16 mouse cellular contexts compared by ENCODE assay signal in genomic region chr4:72144541-72144940, GRCm38 (mm10). TPM values are rescaled to one million over a fixed set of nuclear protein-coding genes. Genes with fewer than 3 reads are reported as not detected.
A peak's percentile ranks its signal among the peaks of the same experiment; 100 is the strongest.
DNase-seq lines count a peak whose midpoint lies in the region; ATAC-seq and TF ChIP-seq lines count a peak whose summit lies in the region.
"Had no signal": no experiment of that assay in that cellular context is flagged by ENCODE, and none has a peak within 500 bp of the region (broad histone marks: within the 10 kb centered on the region; RNA-seq: fewer than 3 reads in every experiment).

No protein-coding gene starts in this region.

- WGBS in lung, postnatal 0 days = 80% methylated on average over 2 of the region's 2 CpGs
- 67% methylated on average over 2 of the region's 2 CpGs for WGBS in lung, adult 2 months
- 72% methylated on average over 2 of the region's 2 CpGs for WGBS in kidney, embryonic 16.5 days

- no peaks in the 10 kb centered on the region for H3K9me3 ChIP-seq in lung, postnatal 0 days (ENCODE audit: low read length)
- H3K9me3 ChIP-seq in kidney, embryonic 16.5 days (ENCODE audit: low read length) = no peaks in the 10 kb centered on the region
- H3K9me3 ChIP-seq: forebrain, embryonic 13.5 days; heart, embryonic 15.5 days; limb, embryonic 10.5 days; megakaryocyte, embryonic 14.5 days; neural tube, embryonic 13.5 days had no signal

- peak; percentile 56 for ATAC-seq in frontal cortex, adult (ENCODE audit: low TSS enrichment)
- no peak for ATAC-seq in lung, postnatal 0 days
- ATAC-seq in kidney, embryonic 16.5 days (ENCODE audit: low FRiP score, low TSS enrichment) = no peak
- ATAC-seq: CD4-positive, CD25-positive, alpha-beta regulatory T cell, adult 4 months; forebrain, embryonic 13.5 days had no signal

- H3K9ac ChIP-seq in lung, postnatal 0 days (replicated peaks; ENCODE audit: low read depth) = no peak overlapping the region
- H3K9ac ChIP-seq in kidney, embryonic 16.5 days (replicated peaks; ENCODE audit: low read length) = no peak overlapping the region
- H3K9ac ChIP-seq: forebrain, embryonic 13.5 days; heart, embryonic 15.5 days; liver, embryonic 14.5 days; neural tube, embryonic 13.5 days had no signal

- no peak for TF ChIP-seq CTCF in lung, postnatal 0 days (IDR thresholded peaks at IDR 0.05)
- no peak for TF ChIP-seq CTCF in lung, adult 2 months (IDR thresholded peaks at IDR 0.05; ENCODE audit: insufficient read depth, low read length)

- H3K27me3 ChIP-seq in lung, postnatal 0 days (replicated peaks; ENCODE audit: insufficient read depth, low read length) = no peaks in the 10 kb centered on the region
- no peaks in the 10 kb centered on the region for H3K27me3 ChIP-seq in kidney, embryonic 16.5 days (ENCODE audit: insufficient read depth, low read length)
- H3K27me3 ChIP-seq: forebrain, embryonic 13.5 days; megakaryocyte, embryonic 14.5 days; neural tube, embryonic 13.5 days had no signal

- TF ChIP-seq EP300 in lung, postnatal 0 days (IDR thresholded peaks at IDR 0.05) = no peak

- no peak overlapping the region for H3K4me3 ChIP-seq in lung, postnatal 0 days (ENCODE audit: low read depth, low read length)
- no peak overlapping the region for H3K4me3 ChIP-seq in lung, adult 2 months (replicated peaks; ENCODE audit: extremely low read depth, low read depth, low read length)
- H3K4me3 ChIP-seq in kidney, embryonic 16.5 days (ENCODE audit: low read length) = no peak overlapping the region
- H3K4me3 ChIP-seq: forebrain, embryonic 13.5 days; heart, embryonic 15.5 days; limb, embryonic 10.5 days; megakaryocyte, embryonic 14.5 days; neural tube, embryonic 13.5 days had no signal

- H3K27ac ChIP-seq in lung, postnatal 0 days (ENCODE audit: low read length) = no peak overlapping the region
- no peak overlapping the region for H3K27ac ChIP-seq in kidney, embryonic 16.5 days (ENCODE audit: low read length)
- H3K27ac ChIP-seq: forebrain, embryonic 13.5 days; heart, embryonic 15.5 days; limb, embryonic 10.5 days; liver, embryonic 14.5 days; neural tube, embryonic 13.5 days had no signal

- H3K4me2 ChIP-seq in lung, postnatal 0 days (replicated peaks; ENCODE audit: low read depth, low read length) = no peak overlapping the region
- H3K4me2 ChIP-seq in kidney, embryonic 16.5 days (replicated peaks; ENCODE audit: low read depth, low read length) = no peak overlapping the region
- H3K4me2 ChIP-seq: forebrain, embryonic 13.5 days; heart, embryonic 15.5 days; neural tube, embryonic 13.5 days had no signal

- DNase-seq in frontal cortex, postnatal 10 days (ENCODE audit: low spot score in 2 of 2) = no peak
- peak; percentile 8 for DNase-seq in lung, postnatal 0 days (ENCODE audit: low spot score)
- no peak for DNase-seq in lung, adult 2 months
- peak; percentile 30 to 50 for DNase-seq in cerebellum, postnatal 10 days
- peak; percentile 61 for DNase-seq in layer of hippocampus, adult 9-11 months
- DNase-seq: kidney, postnatal 14 days; thymus, adult 18-20 months had no signal

- no peaks in the 10 kb centered on the region for H3K4me1 ChIP-seq in lung, postnatal 0 days (ENCODE audit: insufficient read depth, low read depth, low read length)
- no peaks in the 10 kb centered on the region for H3K4me1 ChIP-seq in lung, adult 2 months (ENCODE audit: control insufficient read depth, insufficient read depth, low read length)
- H3K4me1 ChIP-seq in kidney, embryonic 16.5 days (ENCODE audit: insufficient read depth, low read length) = no peaks in the 10 kb centered on the region
- H3K4me1 ChIP-seq: limb, embryonic 10.5 days had no signal

- TF ChIP-seq POLR2A in lung, adult 2 months (IDR thresholded peaks at IDR 0.05; ENCODE audit: borderline replicate concordance, extremely low read depth, low read depth, low read length) = no peak

- H3K36me3 ChIP-seq in lung, postnatal 0 days (ENCODE audit: insufficient read depth, low read length) = no peaks in the 10 kb centered on the region
- peaks cover 26% of the 10 kb centered on the region for H3K36me3 ChIP-seq in kidney, embryonic 16.5 days (ENCODE audit: insufficient read depth, low read length)
- H3K36me3 ChIP-seq: heart, embryonic 15.5 days had no signal

RNA-seq across cellular contexts. Expression of gene Tle1, which starts 56.2 kb away (rescaled TPM):
- 18.2 and 18.9 TPM in 2 replicates for polyA plus RNA-seq in lung, postnatal 0 days (2015; fragmentation: Nextera tagmentation; extraction: Ambion mirVana)
- polyA plus RNA-seq in lung, adult 2 months (2012; rRNA removed) = 36.2 and 53.1 TPM in 2 replicates
- polyA plus RNA-seq in kidney, embryonic 16.5 days (2015; fragmentation: Nextera tagmentation; extraction: Ambion mirVana) = 24.8 and 25.5 TPM in 2 replicates

Comparison
In these comparisons a context has a peak if more than half of its experiments do, and no peak if none do; other contexts are left out.
1. DNase-seq: peak in lung, postnatal 0 days (single experiment), cerebellum, postnatal 10 days (2 of 2) and layer of hippocampus, adult 9-11 months (single experiment); none in frontal cortex, postnatal 10 days (0 of 2) and lung, adult 2 months (single experiment).